Mouse (Mus musculus): ENCODE measurements around the gene Gm3532.
"Not testable (repeated sequence)": the region's sequence is repeated elsewhere in the genome, so short reads cannot be mapped to it uniquely, and the experiment has no call there.

The Gm3532 gene

GRCm38 (mm10) chr14:5538196-5538595 is at the start of gene Gm3532:
Gene Gm3532, plus strand, starts transcription at chr14:5538496.
- not testable (repeated sequence) for DNase-seq (ENCODE audit: low read depth, low spot score)

GRCm38 (mm10) chr14:5501374-5501773 is 36.9 kb upstream of the Gm3532 start, which contains the start of gene Gm3488:
Gene Gm3488, plus strand, starts transcription at chr14:5501674.
- not testable (repeated sequence) for DNase-seq (ENCODE audit: low read depth, low spot score)

Data from brain, adult 2 months (tissue).